9 mouse cellular contexts compared by ENCODE assay signal in the genomic region with DNA sequence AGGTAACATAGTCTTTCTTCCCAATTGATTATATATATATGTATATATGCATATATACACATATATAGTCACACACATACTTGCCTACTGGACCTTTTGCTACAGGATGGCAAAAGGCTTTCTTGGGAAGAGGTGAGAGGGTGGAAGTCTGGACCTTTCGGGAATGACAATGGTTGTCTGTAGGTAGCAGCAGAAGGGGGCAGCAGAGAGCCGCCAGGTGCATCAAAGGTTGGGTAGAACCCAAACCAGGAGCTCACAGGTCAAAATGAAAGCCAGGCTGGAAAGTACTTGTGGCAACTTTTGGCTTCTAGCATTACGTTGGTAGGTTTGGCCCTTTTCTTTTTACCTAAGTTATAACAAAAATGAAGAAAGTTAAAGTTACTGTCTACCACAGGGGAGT. TPM values are rescaled to one million over a fixed set of nuclear protein-coding genes. Genes with fewer than 3 reads are reported as not detected.
DNase-seq lines count a peak whose midpoint lies in the region; ATAC-seq and TF ChIP-seq lines count a peak whose summit lies in the region.
"Had no signal": no experiment of that assay in that cellular context is flagged by ENCODE, and none has a peak within 500 bp of the region (broad histone marks: within the 10 kb centered on the region; RNA-seq: fewer than 3 reads in every experiment).

No protein-coding gene starts in this region.

- no peak for ATAC-seq in erythroblast, adult 5-6 weeks (replicated peaks; ENCODE audit: low FRiP score, poor library complexity, severe bottlenecking)

- no peaks in the 10 kb centered on the region for H3K36me3 ChIP-seq in MEL (ENCODE audit: control insufficient read depth in 1 of 2, insufficient read depth in 2 of 2, low read length in 2 of 2)

- H3K27me3 ChIP-seq in MEL (ENCODE audit: control insufficient read depth in 1 of 2, insufficient read depth in 2 of 2, low read length in 2 of 2), result peaks cover 2 to 7% of the 10 kb centered on the region in 2 experiments; a peak in 3 of 4 replicates

- no peaks in the 10 kb centered on the region for H3K79me2 ChIP-seq in MEL (ENCODE audit: control insufficient read depth, insufficient read depth, low read length, poor library complexity)

- DNase-seq in left cerebral cortex, adult 2 months (ENCODE audit: extremely low spot score in 1 of 2, low spot score in 2 of 2), result peak in 1 of 2 experiments; percentile 29
- no peak for DNase-seq in left cerebral cortex, adult 8-10 months (ENCODE audit: low spot score in 2 of 2)
- DNase-seq in MEL (ENCODE audit: low read depth, low spot score), result peak; percentile 42
- peak; percentile 80 for DNase-seq in brain, adult 2 months (ENCODE audit: low read depth, low spot score)
- DNase-seq in kidney, adult 9 months, result peak; percentile 58
- peak; percentile 31 for DNase-seq in thymus, postnatal 25 days
- DNase-seq in layer of hippocampus, adult 11-12 months (ENCODE audit: low spot score), result no peak

- H3K9me3 ChIP-seq in MEL (replicated peaks; ENCODE audit: insufficient read depth, low read length), result no peaks in the 10 kb centered on the region

- H3K9ac ChIP-seq in MEL (ENCODE audit: control insufficient read depth, low read depth, low read length, poor library complexity, severe bottlenecking), result no peak overlapping the region

- H3K4me1 ChIP-seq in MEL (ENCODE audit: control insufficient read depth in 1 of 2, insufficient read depth in 2 of 2, low read length in 2 of 2), result no peaks in the 10 kb centered on the region

- no peak for TF ChIP-seq EP300 in MEL (IDR thresholded peaks at IDR 0.05; ENCODE audit: low read depth in 1 of 2, low read length in 2 of 2)

- peak; percentile 77 for TF ChIP-seq RAD21 in MEL (IDR thresholded peaks at IDR 0.05; ENCODE audit: low read depth, low read length)

- intact Hi-C loops in left cerebral cortex, adult 2 months (cut with DNase I), result loop anchor here (5.0 kb wide), 1 partner anchor 447 kb away; no protein-coding TSS in a partner anchor

- no peak overlapping the region for H3K27ac ChIP-seq in left cerebral cortex, adult 2 months
- H3K27ac ChIP-seq in MEL (ENCODE audit: control insufficient read depth, low read depth, low read length), result no peak overlapping the region

- TF ChIP-seq CTCF in left cerebral cortex, adult 2 months (IDR thresholded peaks at IDR 0.05), result peak; percentile 68
- peak; percentile 66 to 83 (median 69) for TF ChIP-seq CTCF in MEL (IDR thresholded peaks at IDR 0.05 in 2 of 3, conservative IDR thresholded peaks at IDR 0.05 in 1 of 3; ENCODE audit: control insufficient read depth in 1 of 3, insufficient read depth in 1 of 3, low read depth in 2 of 3, low read length in 3 of 3, poor library complexity in 1 of 3, severe bottlenecking in 1 of 3)

- no peak for TF ChIP-seq POLR2A in MEL (IDR thresholded peaks at IDR 0.05; ENCODE audit: control insufficient read depth in 1 of 2, insufficient read depth in 1 of 2, low read depth in 1 of 2, low read length in 2 of 2, poor library complexity in 1 of 2)

- H3K4me3 ChIP-seq in left cerebral cortex, adult 2 months, result no peak overlapping the region
- H3K4me3 ChIP-seq in MEL (ENCODE audit: control insufficient read depth in 1 of 2, insufficient read depth in 1 of 2, low read depth in 2 of 2, low read length in 2 of 2), result no peak overlapping the region

TF ChIP-seq in MEL, 35 proteins besides CTCF, POLR2A, EP300 and RAD21:
- peak; percentile 82 for TF ChIP-seq SMC3 (IDR thresholded peaks at IDR 0.05; ENCODE audit: low read depth, low read length)
- TF ChIP-seq USF1 (IDR thresholded peaks at IDR 0.05; ENCODE audit: low read depth, low read length), result no peak
- TF ChIP-seq ZC3H11A (IDR thresholded peaks at IDR 0.05; ENCODE audit: low read depth, low read length), result peak; percentile 90
- peak; percentile 72 for TF ChIP-seq ZNF384 (IDR thresholded peaks at IDR 0.05; ENCODE audit: low read depth, low read length)

RNA-seq across cellular contexts. Expression of gene Cpa2, which starts 6.0 kb away (rescaled TPM):
- 1 to 10 TPM in 1 of 2 experiments, under 1 TPM in 1; 0.61 to 1.2 TPM for total RNA-seq in left cerebral cortex, adult 2 months (2021)
- total RNA-seq in left cerebral cortex, adult 8-10 months (2022), result 1 to 10 TPM; 1.2 to 4.0 (median 2.1) TPM
- total RNA-seq in MEL (2012; rRNA removed), result 0.12 and 0.29 TPM in 2 replicates
- polyA plus RNA-seq in MEL (2012; ENCODE audit: insufficient read depth in 1 of 2, insufficient read length in 2 of 2, low read depth in 1 of 2, low replicate concordance in 2 of 2, missing spikeins in 1 of 2), result under 1 TPM in 1 of 2 experiments, not detected in 1; 0.43 TPM
- not detected in 2 replicates for total RNA-seq in erythroblast, adult 5-6 weeks (2015; ENCODE audit: low replicate concordance)
- not detected in 2 replicates for total RNA-seq in erythroblast, adult 5-6 weeks (2017; ENCODE audit: low replicate concordance)

RNA-seq across cellular contexts. Expression of gene Ssmem1, which starts 25.7 kb away (rescaled TPM):
- total RNA-seq in left cerebral cortex, adult 2 months (2021), result 1 to 10 TPM in 1 of 2 experiments, under 1 TPM in 1; 0.70 to 1.1 TPM
- 1 to 10 TPM in 1 of 4 experiments, under 1 TPM in 3; 0.58 to 1.1 (median 0.86) TPM for total RNA-seq in left cerebral cortex, adult 8-10 months (2022)
- total RNA-seq in MEL (2012; rRNA removed), result 0.08 TPM in 1 of 2 replicates, not detected in the other
- under 1 TPM in 1 of 2 experiments, not detected in 1; 0.13 TPM for polyA plus RNA-seq in MEL (2012; ENCODE audit: insufficient read depth in 1 of 2, insufficient read length in 2 of 2, low read depth in 1 of 2, low replicate concordance in 2 of 2, missing spikeins in 1 of 2)
- not detected in 2 replicates for total RNA-seq in erythroblast, adult 5-6 weeks (2015; ENCODE audit: low replicate concordance)
- total RNA-seq in erythroblast, adult 5-6 weeks (2017; ENCODE audit: low replicate concordance), result 1.3 TPM in 1 of 2 replicates, not detected in the other

RNA-seq across cellular contexts. Expression of gene Tmem209, which starts 25.8 kb away (rescaled TPM):
- total RNA-seq in left cerebral cortex, adult 2 months (2021), result 10 to 100 TPM; 18.3 to 21.7 TPM
- 10 to 100 TPM; 22.8 to 25.2 (median 24.0) TPM for total RNA-seq in left cerebral cortex, adult 8-10 months (2022)
- total RNA-seq in MEL (2012; rRNA removed), result 25.4 and 26.1 TPM in 2 replicates
- polyA plus RNA-seq in MEL (2012; ENCODE audit: insufficient read depth in 1 of 2, insufficient read length in 2 of 2, low read depth in 1 of 2, low replicate concordance in 2 of 2, missing spikeins in 1 of 2), result 10 to 100 TPM; 35.9 to 93.4 TPM
- total RNA-seq in erythroblast, adult 5-6 weeks (2015; ENCODE audit: low replicate concordance), result 19.4 and 22.2 TPM in 2 replicates
- total RNA-seq in erythroblast, adult 5-6 weeks (2017; ENCODE audit: low replicate concordance), result 15.9 and 16.3 TPM in 2 replicates

RNA-seq across cellular contexts. Expression of gene Cpa4, which starts 32.8 kb away (rescaled TPM):
- under 1 TPM in 1 of 2 experiments, not detected in 1; 0.16 TPM for total RNA-seq in left cerebral cortex, adult 2 months (2021)
- total RNA-seq in left cerebral cortex, adult 8-10 months (2022), result under 1 TPM; 0.17 to 0.39 (median 0.18) TPM
- total RNA-seq in MEL (2012; rRNA removed), result not detected in 2 replicates
- polyA plus RNA-seq in MEL (2012; ENCODE audit: insufficient read depth in 1 of 2, insufficient read length in 2 of 2, low read depth in 1 of 2, low replicate concordance in 2 of 2, missing spikeins in 1 of 2), result not detected
- not detected in 2 replicates for total RNA-seq in erythroblast, adult 5-6 weeks (2015; ENCODE audit: low replicate concordance)
- total RNA-seq in erythroblast, adult 5-6 weeks (2017; ENCODE audit: low replicate concordance), result not detected in 2 replicates
- polyA plus RNA-seq: gonadal fat pad, adult 2 months had no signal

Comparison
In these comparisons a context has a peak if more than half of its experiments do, and no peak if none do; other contexts are left out.
1. DNase-seq: peak in MEL (single experiment), brain, adult 2 months (single experiment), kidney, adult 9 months (single experiment) and thymus, postnatal 25 days (single experiment); none in left cerebral cortex, adult 8-10 months (0 of 2) and layer of hippocampus, adult 11-12 months (single experiment).